Mouse (Mus musculus) adrenal gland, postnatal 4 days (tissue): ENCODE measurements around the gene Mt3. TPM values are rescaled to one million over a fixed set of nuclear protein-coding genes. Genes with fewer than 3 reads are reported as not detected.
"Not testable (repeated sequence)": the region's sequence is repeated elsewhere in the genome, so short reads cannot be mapped to it uniquely, and the experiment has no call there.

Experiments
- DNase-seq, 2 experiments: peaks; one replicate each; pipeline ENCODE4 v3.0.0; 2021 to 2022; ENCODE audit warnings: low spot score in 2 of 2, mixed read lengths in 2 of 2
- total RNA-seq, 2 experiments: library from RNA; stranded (reverse); gene quantifications; 2 replicates each; pipeline ENCODE4 v1.2.3; 2021

Mt3 gene
- total RNA-seq, 2 experiments from 2014 or later: 6.5 to 6.9 TPM

- DNase-seq: no peak
Observed at GRCm38 (mm10) chr8:94148236-94148635, 4.2 kb upstream of the Mt3 start.

GRCm38 (mm10) chr8:94150925-94151324, 1.5 kb upstream of the Mt3 start:
- DNase-seq: no peak

GRCm38 (mm10) chr8:94153451-94153850, 1.0 kb downstream of the Mt3 start:
- DNase-seq: no peak

GRCm38 (mm10) chr8:94154537-94154936, 2.1 kb downstream of the Mt3 start:
- DNase-seq: no peak

GRCm38 (mm10) chr8:94156092-94156491, 3.7 kb downstream of the Mt3 start:
- no peak for DNase-seq

- not testable (repeated sequence) for DNase-seq
Observed at GRCm38 (mm10) chr8:94165772-94166171, 13.4 kb downstream of the Mt3 start.

GRCm38 (mm10) chr8:94167244-94167643, 14.8 kb downstream of the Mt3 start:
- DNase-seq: peak; percentile 73 to 89

- DNase-seq: no peak
Observed at GRCm38 (mm10) chr8:94169547-94169946, 17.1 kb downstream of the Mt3 start.

GRCm38 (mm10) chr8:94171321-94171755, 18.9 kb downstream of the Mt3 start:
- no peak for DNase-seq

GRCm38 (mm10) chr8:94172075-94172808, 19.8 kb downstream of the Mt3 start, which contains the start of gene Mt2:
TSS of gene Mt2 (plus strand) at chr8:94172664.
- DNase-seq: peak; percentile 55 to 70

- no peak for DNase-seq
Observed at GRCm38 (mm10) chr8:94172809-94173732, 20.7 kb downstream of the Mt3 start.

- DNase-seq: no peak
Observed at GRCm38 (mm10) chr8:94173848-94174403, 21.5 kb downstream of the Mt3 start.

- no peak for DNase-seq
Observed at GRCm38 (mm10) chr8:94174619-94175213, 22.3 kb downstream of the Mt3 start.

GRCm38 (mm10) chr8:94177716-94178390, 25.4 kb downstream of the Mt3 start:
- no peak for DNase-seq

- peak; percentile 82 to 86 for DNase-seq
Observed at GRCm38 (mm10) chr8:94178857-94179712, 26.7 kb downstream of the Mt3 start, which contains the start of gene Mt1. TSS of gene Mt1 (plus strand) at chr8:94179082.

GRCm38 (mm10) chr8:94179713-94180560, 27.5 kb downstream of the Mt3 start:
- DNase-seq: no peak

- DNase-seq: no peak
Observed at GRCm38 (mm10) chr8:94180561-94180908, 28.1 kb downstream of the Mt3 start.

- no peak for DNase-seq
Observed at GRCm38 (mm10) chr8:94182055-94182929, 29.9 kb downstream of the Mt3 start.
